Mouse (Mus musculus): ENCODE data around the gene 1700084M14Rik.
"Not testable (repeated sequence)": the region's sequence is repeated elsewhere in the genome, so short reads cannot be mapped to it uniquely, and the experiment has no call there.

The 1700084M14Rik gene

DNA sequence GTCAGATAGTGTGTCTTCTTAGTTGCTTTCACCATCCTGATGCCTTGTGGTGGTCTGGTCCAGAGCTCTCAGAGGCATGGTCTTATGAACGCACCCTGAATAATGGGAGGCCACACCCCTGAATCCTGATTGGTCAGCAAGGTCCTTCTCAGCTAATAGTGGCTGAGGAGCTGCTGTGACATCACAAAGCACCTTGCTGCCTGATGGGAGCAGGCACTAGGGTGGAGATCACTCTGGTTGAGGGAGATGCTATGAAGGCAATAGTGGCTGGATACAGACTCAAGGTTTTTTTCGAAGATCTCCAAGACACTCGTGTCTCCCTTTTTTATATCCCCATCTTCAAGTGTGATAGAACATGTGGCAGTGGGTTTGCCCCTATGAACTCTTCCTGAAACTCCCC, at the start of gene 1700084M14Rik:
1700084M14Rik (minus strand) TSS at position 101 of the 400 bp plus-strand sequence.
- ATAC-seq (ENCODE audit: insufficient number of reproducible peaks, low FRiP score, low TSS enrichment): not testable (repeated sequence)
